Mouse (Mus musculus) G1E-ER4 (cell line): Measurements from ENCODE around the gene Higd1a. TPM values are rescaled to one million over a fixed set of nuclear protein-coding genes. Genes with fewer than 3 reads are reported as not detected.

Experiments used
- GATA1 ChIP-seq: IDR thresholded peaks from one replicate; pipeline ENCODE4 v1.8.0; 2012; ENCODE audit warnings: low read length, inconsistent platforms
- polyA plus RNA-seq: library from polyadenylated mRNA; stranded (reverse); fragments of >175 nt; gene quantifications from 2 replicates; pipeline ENCODE4 v1.2.3, GENCODE M21; 2012

Higd1a gene
- polyA plus RNA-seq, 1 experiment = 107 TPM

DNA sequence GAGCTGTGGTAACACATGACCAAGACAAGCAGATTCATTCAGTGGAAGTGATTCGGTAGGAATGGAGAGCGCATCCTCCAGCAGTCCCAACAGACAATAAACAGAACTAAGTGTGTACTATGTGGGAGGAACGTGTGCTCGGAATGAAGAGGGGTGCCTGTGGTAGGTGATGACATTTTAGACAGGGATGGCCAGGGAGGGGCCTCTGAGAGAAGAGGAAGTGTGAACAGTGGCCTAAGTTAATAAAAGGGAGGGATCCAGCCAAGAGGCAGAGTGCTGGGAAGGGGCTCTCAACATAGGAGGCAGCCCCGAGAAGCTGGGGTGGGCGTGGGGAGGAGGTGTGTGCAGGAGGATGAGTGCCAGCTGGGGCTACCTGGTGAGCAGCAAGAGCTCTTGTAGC is 29.8 kb downstream of the Higd1a start:
- no peak for TF ChIP-seq GATA1

DNA sequence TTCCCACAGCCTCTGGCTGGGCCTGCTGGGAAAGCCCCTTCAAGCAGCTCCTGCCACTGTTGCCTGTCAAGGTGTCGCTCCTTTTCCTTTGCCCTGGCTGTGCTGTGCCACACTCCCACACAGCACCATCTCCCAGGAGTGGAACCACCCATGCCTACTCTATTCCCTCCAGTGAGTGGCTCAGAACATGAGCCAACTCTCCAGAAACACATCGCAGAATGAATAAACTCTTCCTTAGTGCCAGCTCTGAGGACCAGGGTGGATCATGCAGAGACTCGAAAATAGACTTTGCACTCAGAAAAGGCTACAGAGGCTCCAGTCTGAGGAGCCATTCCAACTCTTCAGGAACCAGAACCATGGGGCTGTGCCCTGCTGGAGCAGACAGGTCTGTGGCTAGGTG is 31.8 kb downstream of the Higd1a start:
- no peak for TF ChIP-seq GATA1

GRCm38 (mm10) chr9:121823991-121824390 is 34.2 kb downstream of the Higd1a start:
- no peak for TF ChIP-seq GATA1

DNA sequence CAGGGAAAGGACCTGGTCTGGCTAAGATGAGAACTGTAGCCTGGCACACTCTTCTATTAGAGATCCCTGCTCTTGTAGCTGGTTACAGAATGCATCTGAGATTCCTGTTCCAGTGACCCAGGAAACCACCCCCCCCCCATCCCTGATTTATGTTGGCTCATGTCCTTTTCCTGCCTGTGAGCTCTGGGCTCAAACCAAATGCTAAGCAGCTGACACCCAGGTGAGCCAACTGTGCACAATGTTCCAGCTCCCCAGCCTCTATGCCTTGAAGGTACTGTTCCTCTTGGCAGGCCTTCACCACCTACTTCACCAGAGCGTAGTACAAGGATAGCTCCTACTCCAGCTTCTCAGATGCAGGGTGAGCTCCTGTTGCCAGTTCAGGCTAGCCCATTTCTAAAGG is 35.1 kb downstream of the Higd1a start:
- TF ChIP-seq GATA1 = no peak

DNA sequence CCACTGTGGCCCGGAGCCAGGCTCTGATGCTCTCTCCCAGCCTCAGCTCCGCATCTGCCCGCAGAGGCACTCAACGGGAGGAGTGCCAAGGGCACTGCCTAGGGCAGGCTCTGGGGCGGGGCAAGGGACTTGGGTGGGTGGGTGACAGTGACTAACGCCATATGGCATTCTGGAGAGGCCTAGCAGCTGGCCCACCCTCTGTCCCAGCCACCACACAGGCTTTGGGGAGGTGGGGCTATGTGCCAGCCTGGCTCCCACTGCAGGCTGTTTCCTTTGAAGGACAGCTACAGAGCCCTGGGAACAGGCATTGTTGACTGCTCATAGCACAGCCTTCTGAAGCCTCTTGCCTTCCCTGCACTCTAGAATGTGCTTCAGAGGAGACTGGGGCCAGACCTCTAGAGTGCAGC is 35.6 kb downstream of the Higd1a start:
- TF ChIP-seq GATA1 = no peak

DNA sequence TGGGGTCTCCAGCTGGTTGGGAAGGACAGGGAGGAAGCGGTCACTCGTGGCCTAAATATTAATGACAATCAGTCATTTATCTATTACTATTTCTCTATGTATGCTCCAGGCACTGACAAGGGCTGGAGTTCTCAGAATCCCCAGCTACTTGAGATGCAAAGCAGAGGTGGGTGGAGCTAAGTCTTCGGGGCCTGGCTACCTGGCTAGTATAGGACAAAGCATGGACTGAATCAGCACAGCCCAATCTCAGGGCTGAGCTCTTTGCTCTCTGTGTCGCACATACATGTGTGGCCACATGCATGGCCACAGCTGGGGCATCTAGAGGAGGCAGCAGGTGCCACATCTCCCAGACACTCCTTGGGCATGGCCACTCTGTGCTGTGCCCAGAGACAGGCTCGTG is 37.4 kb downstream of the Higd1a start:
- no peak for TF ChIP-seq GATA1

GRCm38 (mm10) chr9:121819771-121820471 is 38.2 kb downstream of the Higd1a start:
- no peak for TF ChIP-seq GATA1

GRCm38 (mm10) chr9:121819073-121819770 is 38.9 kb downstream of the Higd1a start:
- TF ChIP-seq GATA1 = no peak

- TF ChIP-seq GATA1 = no peak
Observed at GRCm38 (mm10) chr9:121815183-121815582, 43.0 kb downstream of the Higd1a start.

DNA sequence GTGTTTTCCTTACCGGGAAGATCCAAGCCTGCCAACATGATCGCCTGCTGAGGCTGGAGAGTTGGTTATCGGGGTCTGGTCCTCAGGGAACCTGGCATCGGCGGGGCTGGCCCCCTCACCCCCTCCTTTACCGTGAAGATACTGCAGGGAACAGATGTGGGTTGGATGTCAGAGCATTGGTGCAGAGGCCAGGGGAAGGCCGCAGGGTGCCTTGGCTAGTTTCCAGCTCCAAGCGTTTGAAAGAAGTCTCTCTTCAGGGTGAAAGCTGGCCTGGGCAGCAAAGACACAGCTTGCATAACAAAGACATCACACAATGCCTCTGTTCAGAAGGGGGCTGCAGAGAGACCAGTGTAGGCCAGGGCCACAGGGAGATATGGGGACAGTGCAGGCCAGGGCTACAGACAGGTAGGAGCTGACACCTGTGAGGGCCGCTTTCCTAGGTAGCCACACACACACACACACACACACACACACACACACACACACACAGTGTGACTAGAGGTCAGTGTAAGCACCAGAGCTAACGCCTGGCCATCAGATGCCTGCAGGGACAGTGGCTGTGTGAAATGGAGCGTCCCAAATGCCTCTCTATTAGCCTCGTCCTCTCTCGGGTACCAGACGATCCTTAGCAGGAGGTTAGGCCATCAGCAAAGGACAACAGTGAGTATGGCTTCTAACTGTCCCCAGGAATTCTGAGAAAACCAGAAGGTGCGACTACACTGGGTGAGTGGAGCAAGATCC is 47.9 kb downstream of the Higd1a start:
- TF ChIP-seq GATA1 = no peak

GRCm38 (mm10) chr9:121808511-121808910 is 49.7 kb downstream of the Higd1a start:
- no peak for TF ChIP-seq GATA1

GRCm38 (mm10) chr9:121807947-121808346 is 50.2 kb downstream of the Higd1a start:
- no peak for TF ChIP-seq GATA1

DNA sequence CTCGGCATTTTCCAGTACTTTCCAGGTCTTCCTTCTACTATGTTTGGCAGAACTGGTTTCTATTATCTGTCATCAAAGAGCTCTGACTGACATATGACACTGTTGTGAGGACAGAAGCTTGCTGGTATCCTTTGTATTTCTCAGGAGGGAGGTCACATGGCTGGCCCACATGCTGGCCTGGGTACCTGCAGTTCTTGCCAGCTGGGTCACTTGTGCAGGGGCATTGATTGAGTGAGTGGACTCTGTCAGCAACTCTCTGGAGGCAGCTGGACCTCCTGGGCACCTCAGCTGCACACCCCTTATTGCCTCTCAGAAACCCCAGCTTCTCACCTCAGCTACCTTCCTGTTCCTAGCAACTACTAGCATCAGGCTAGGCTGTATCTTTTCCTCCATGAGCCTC is 50.6 kb downstream of the Higd1a start:
- TF ChIP-seq GATA1 = no peak

- TF ChIP-seq GATA1 = no peak
Observed at GRCm38 (mm10) chr9:121802747-121803146, 55.4 kb downstream of the Higd1a start.

- no peak for TF ChIP-seq GATA1
Observed at GRCm38 (mm10) chr9:121798887-121799520, 59.2 kb downstream of the Higd1a start.

Other genes with a start within 250 kb of the Higd1a start
- not detected in 2 replicates for gene Lyzl4, start 216.3 kb downstream of the Higd1a start, polyA plus RNA-seq
- gene Vipr1, start 215.6 kb downstream of the Higd1a start, polyA plus RNA-seq = not detected in 2 replicates
- 8.3 and 10.1 TPM in 2 replicates for gene Sec22c, start 152.9 kb downstream of the Higd1a start, polyA plus RNA-seq
- gene Ss18l2, start 148.0 kb downstream of the Higd1a start, polyA plus RNA-seq = 16.5 and 20.5 TPM in 2 replicates
- gene Nktr, start 139.2 kb downstream of the Higd1a start, polyA plus RNA-seq = 46.9 and 72.0 TPM in 2 replicates
- gene Zfp651, start 99.0 kb downstream of the Higd1a start, polyA plus RNA-seq = 0.23 and 0.33 TPM in 2 replicates
- gene Klhl40, start 80.8 kb downstream of the Higd1a start, polyA plus RNA-seq = not detected in 2 replicates
- not detected in 2 replicates for gene Hhatl, start 65.9 kb downstream of the Higd1a start, polyA plus RNA-seq
- gene Ccdc13, start 18.9 kb downstream of the Higd1a start, polyA plus RNA-seq = 0.04 TPM in 1 of 2 replicates, not detected in the other
- not detected in 2 replicates for gene Ackr2, start 40.0 kb upstream of the Higd1a start, polyA plus RNA-seq
- gene Cyp8b1, start 57.9 kb upstream of the Higd1a start, polyA plus RNA-seq = not detected in 2 replicates
- not detected in 2 replicates for gene Fam198a, start 92.6 kb upstream of the Higd1a start, polyA plus RNA-seq
- gene Pomgnt2, start 138.7 kb upstream of the Higd1a start, polyA plus RNA-seq = not detected in 2 replicates